Mouse (Mus musculus): ENCODE results near the gene Slc9a2.

Gene Slc9a2

GRCm38 (mm10) chr1:40680067-40680867 lies at the start of gene Slc9a2:
Slc9a2 (plus strand) TSS chr1:40680574.
- 4% methylated on average over 25 of the region's 25 CpGs for WGBS

- WGBS, result 65% methylated on average over 2 of the region's 2 CpGs
Observed at GRCm38 (mm10) chr1:40632407-40633062, 47.8 kb upstream of the Slc9a2 start.

- 63% methylated on average over 4 of the region's 4 CpGs for WGBS
Observed at GRCm38 (mm10) chr1:40634608-40635007, 45.8 kb upstream of the Slc9a2 start.

- WGBS, result 67% methylated on average over 2 of the region's 2 CpGs
Observed at GRCm38 (mm10) chr1:40648234-40648633, 32.1 kb upstream of the Slc9a2 start.

- WGBS, result 42% methylated on average over 6 of the region's 6 CpGs
Observed at GRCm38 (mm10) chr1:40650803-40651497, 29.4 kb upstream of the Slc9a2 start.

GRCm38 (mm10) chr1:40657035-40657434 lies 23.3 kb upstream of the Slc9a2 start:
- WGBS, result 78% methylated on average over 4 of the region's 4 CpGs

GRCm38 (mm10) chr1:40657978-40658496 lies 22.3 kb upstream of the Slc9a2 start:
- 47% methylated on average over 8 of the region's 8 CpGs for WGBS

GRCm38 (mm10) chr1:40659017-40659416 lies 21.4 kb upstream of the Slc9a2 start:
- WGBS, result 72% methylated on average over 12 of the region's 12 CpGs

GRCm38 (mm10) chr1:40659496-40659895 lies 20.9 kb upstream of the Slc9a2 start:
- WGBS, result 63% methylated on average over 9 of the region's 9 CpGs

GRCm38 (mm10) chr1:40660838-40661237 lies 19.5 kb upstream of the Slc9a2 start:
- 75% methylated on average over 6 of the region's 6 CpGs for WGBS

- WGBS, result 63% methylated on average over 12 of the region's 12 CpGs
Observed at GRCm38 (mm10) chr1:40665401-40666370, 14.7 kb upstream of the Slc9a2 start.

GRCm38 (mm10) chr1:40667442-40667841 lies 12.9 kb upstream of the Slc9a2 start:
- WGBS, result 41% methylated on average over 3 of the region's 3 CpGs

- WGBS, result 81% methylated on average over 3 of the region's 3 CpGs
Observed at GRCm38 (mm10) chr1:40670025-40670424, 10.3 kb upstream of the Slc9a2 start.

GRCm38 (mm10) chr1:40671490-40671889 lies 8.9 kb upstream of the Slc9a2 start:
- WGBS, result 94% methylated on average over 4 of the region's 4 CpGs

- 63% methylated on average over 5 of the region's 5 CpGs for WGBS
Observed at GRCm38 (mm10) chr1:40677306-40677705, 3.1 kb upstream of the Slc9a2 start.

- WGBS, result under 1% methylated on average over 79 of the region's 90 CpGs
Observed at GRCm38 (mm10) chr1:40680868-40681698, 709 bp downstream of the Slc9a2 start.

- WGBS, result 7% methylated on average over 44 of the region's 44 CpGs
Observed at GRCm38 (mm10) chr1:40681699-40682510, 1.5 kb downstream of the Slc9a2 start.

- WGBS, result 73% methylated on average over 13 of the region's 13 CpGs
Observed at GRCm38 (mm10) chr1:40694296-40694695, 13.9 kb downstream of the Slc9a2 start.

GRCm38 (mm10) chr1:40696436-40696835 lies 16.1 kb downstream of the Slc9a2 start:
- WGBS, result 95% methylated on average over 3 of the region's 3 CpGs

All from cerebral cortex, adult 2 months (tissue).